Mouse (Mus musculus) cortical plate, adult 2 months (tissue): ENCODE data around the gene Ppp1r1a. TPM values are rescaled to one million over a fixed set of nuclear protein-coding genes. Genes with fewer than 3 reads are reported as not detected.
A peak's percentile ranks its signal among the peaks of the same experiment; 100 is the strongest.

Experiments
- H3K27ac ChIP-seq: fragments of 200-500 bp; 2 replicates; pipeline ENCODE4 v1.5.1; 2012; ENCODE audit warnings: low read length, control low read depth, inconsistent platforms; ENCODE audit not compliant: insufficient read depth
- H3K4me1 ChIP-seq: fragments of 200-500 bp; 2 replicates; pipeline ENCODE4 v1.6.1; 2011; ENCODE audit warnings: low read length; ENCODE audit not compliant: control insufficient read depth, insufficient read depth
- H3K4me3 ChIP-seq: fragments of 200-500 bp; 2 replicates; pipeline ENCODE4 v1.5.1; 2011; ENCODE audit warnings: mild to moderate bottlenecking, low read length, control low read depth; ENCODE audit not compliant: insufficient read depth
- CTCF ChIP-seq: fragments of 200-500 bp; IDR thresholded peaks from 2 replicates; pipeline ENCODE4 v1.5.1; 2011; ENCODE audit warnings: mild to moderate bottlenecking, control low read depth, low read length; ENCODE audit not compliant: insufficient read depth; ENCODE audit errors: extremely low read depth
- POLR2A ChIP-seq: fragments of 200-500 bp; IDR thresholded peaks from 2 replicates; pipeline ENCODE4 v1.6.1; 2011; ENCODE audit warnings: mild to moderate bottlenecking, low read length, control low read depth; ENCODE audit not compliant: insufficient read depth; ENCODE audit errors: extremely low read depth
- polyA plus RNA-seq: library from polyadenylated mRNA; depleted of rRNA; stranded (reverse); fragments of >200 nt; gene quantifications from 2 replicates; pipeline ENCODE4 v1.2.3, GENCODE M21; 2012

Ppp1r1a gene
- polyA plus RNA-seq, 1 experiment, result 174 TPM

GRCm38 (mm10) chr15:103537011-103537821 lies 587 bp downstream of the Ppp1r1a start:
- Histone ChIP-seq H3K4me3 (peak overlapping the region; percentile 88), H3K4me1 (peaks cover 4% of the 10 kb centered on the region; the same call in 1 of the 2 replicates), H3K27ac (peak overlapping the region; percentile 75)
- TF ChIP-seq POLR2A (peak; percentile 37; the same call in 1 of the 2 replicates), CTCF (no peak)

GRCm38 (mm10) chr15:103536456-103536855 lies 1.3 kb downstream of the Ppp1r1a start:
- Histone ChIP-seq H3K4me1 (peaks cover 6% of the 10 kb centered on the region; the same call in 1 of the 2 replicates), H3K4me3 (peak overlapping the region; percentile 88), H3K27ac (peak overlapping the region; percentile 23; the same call in 1 of the 2 replicates)
- no peak for TF ChIP-seq POLR2A
- TF ChIP-seq CTCF, result no peak

GRCm38 (mm10) chr15:103535786-103536185 lies 2.0 kb downstream of the Ppp1r1a start:
- TF ChIP-seq POLR2A (no peak), CTCF (no peak)
- H3K27ac ChIP-seq, result no peak overlapping the region
- H3K4me3 ChIP-seq, result no peak overlapping the region
- H3K4me1 ChIP-seq, result peaks cover 6% of the 10 kb centered on the region; the same call in 1 of the 2 replicates

GRCm38 (mm10) chr15:103535030-103535429 lies 2.8 kb downstream of the Ppp1r1a start:
- no peak for TF ChIP-seq CTCF
- TF ChIP-seq POLR2A, result no peak
- Histone ChIP-seq H3K27ac (0 out of 2 replicates have a peak overlapping the region, but pooled peaks have one; percentile 17), H3K4me1 (peaks cover 6% of the 10 kb centered on the region; the same call in 1 of the 2 replicates), H3K4me3 (no peak overlapping the region)

GRCm38 (mm10) chr15:103534054-103534620 lies 3.7 kb downstream of the Ppp1r1a start:
- peaks cover 6% of the 10 kb centered on the region; the same call in 1 of the 2 replicates for H3K4me1 ChIP-seq
- no peak overlapping the region for H3K4me3 ChIP-seq
- no peak for TF ChIP-seq CTCF
- TF ChIP-seq POLR2A, result no peak
- H3K27ac ChIP-seq, result no peak overlapping the region

GRCm38 (mm10) chr15:103530372-103530771 lies 7.4 kb downstream of the Ppp1r1a start:
- H3K4me1 ChIP-seq, result peaks cover 7% of the 10 kb centered on the region; the same call in 1 of the 2 replicates
- no peak overlapping the region for H3K27ac ChIP-seq
- H3K4me3 ChIP-seq, result no peak overlapping the region
- TF ChIP-seq CTCF, result peak; percentile 91
- peak; percentile 43; the same call in 1 of the 2 replicates for TF ChIP-seq POLR2A

- TF ChIP-seq CTCF (no peak), POLR2A (no peak)
- peaks cover 14% of the 10 kb centered on the region for H3K4me1 ChIP-seq
- 0 out of 2 replicates have a peak overlapping the region, but pooled peaks have one; percentile 22 for H3K27ac ChIP-seq
- H3K4me3 ChIP-seq, result no peak overlapping the region
Measured at GRCm38 (mm10) chr15:103523156-103523555, 14.6 kb downstream of the Ppp1r1a start.

GRCm38 (mm10) chr15:103522458-103523099 lies 15.2 kb downstream of the Ppp1r1a start:
- Histone ChIP-seq H3K4me3 (no peak overlapping the region), H3K27ac (no peak overlapping the region)
- TF ChIP-seq POLR2A (no peak), CTCF (no peak)

More at GRCm38 (mm10) chr15:103522458-103523099, 15.2 kb downstream of the Ppp1r1a start:
- H3K4me1 ChIP-seq, result peaks cover 14% of the 10 kb centered on the region
